Mouse (Mus musculus) cortical plate, adult 2 months (tissue): ENCODE data around the gene Ccdc71l. TPM values are rescaled to one million over a fixed set of nuclear protein-coding genes. Genes with fewer than 3 reads are reported as not detected.

Experiments
- H3K27ac ChIP-seq: fragments of 200-500 bp; 2 replicates; pipeline ENCODE4 v1.5.1; 2012; ENCODE audit warnings: low read length, control low read depth, inconsistent platforms; ENCODE audit not compliant: insufficient read depth
- H3K4me1 ChIP-seq: fragments of 200-500 bp; 2 replicates; pipeline ENCODE4 v1.6.1; 2011; ENCODE audit warnings: low read length; ENCODE audit not compliant: control insufficient read depth, insufficient read depth
- H3K4me3 ChIP-seq: fragments of 200-500 bp; 2 replicates; pipeline ENCODE4 v1.5.1; 2011; ENCODE audit warnings: mild to moderate bottlenecking, low read length, control low read depth; ENCODE audit not compliant: insufficient read depth
- CTCF ChIP-seq: fragments of 200-500 bp; IDR thresholded peaks from 2 replicates; pipeline ENCODE4 v1.5.1; 2011; ENCODE audit warnings: mild to moderate bottlenecking, control low read depth, low read length; ENCODE audit not compliant: insufficient read depth; ENCODE audit errors: extremely low read depth
- POLR2A ChIP-seq: fragments of 200-500 bp; IDR thresholded peaks from 2 replicates; pipeline ENCODE4 v1.6.1; 2011; ENCODE audit warnings: mild to moderate bottlenecking, low read length, control low read depth; ENCODE audit not compliant: insufficient read depth; ENCODE audit errors: extremely low read depth
- polyA plus RNA-seq: library from polyadenylated mRNA; depleted of rRNA; stranded (reverse); fragments of >200 nt; gene quantifications from 2 replicates; pipeline ENCODE4 v1.2.3, GENCODE M21; 2012; rRNA removed

Gene Ccdc71l
- polyA plus RNA-seq = 8.4 and 9.2 TPM in 2 replicates

DNA sequence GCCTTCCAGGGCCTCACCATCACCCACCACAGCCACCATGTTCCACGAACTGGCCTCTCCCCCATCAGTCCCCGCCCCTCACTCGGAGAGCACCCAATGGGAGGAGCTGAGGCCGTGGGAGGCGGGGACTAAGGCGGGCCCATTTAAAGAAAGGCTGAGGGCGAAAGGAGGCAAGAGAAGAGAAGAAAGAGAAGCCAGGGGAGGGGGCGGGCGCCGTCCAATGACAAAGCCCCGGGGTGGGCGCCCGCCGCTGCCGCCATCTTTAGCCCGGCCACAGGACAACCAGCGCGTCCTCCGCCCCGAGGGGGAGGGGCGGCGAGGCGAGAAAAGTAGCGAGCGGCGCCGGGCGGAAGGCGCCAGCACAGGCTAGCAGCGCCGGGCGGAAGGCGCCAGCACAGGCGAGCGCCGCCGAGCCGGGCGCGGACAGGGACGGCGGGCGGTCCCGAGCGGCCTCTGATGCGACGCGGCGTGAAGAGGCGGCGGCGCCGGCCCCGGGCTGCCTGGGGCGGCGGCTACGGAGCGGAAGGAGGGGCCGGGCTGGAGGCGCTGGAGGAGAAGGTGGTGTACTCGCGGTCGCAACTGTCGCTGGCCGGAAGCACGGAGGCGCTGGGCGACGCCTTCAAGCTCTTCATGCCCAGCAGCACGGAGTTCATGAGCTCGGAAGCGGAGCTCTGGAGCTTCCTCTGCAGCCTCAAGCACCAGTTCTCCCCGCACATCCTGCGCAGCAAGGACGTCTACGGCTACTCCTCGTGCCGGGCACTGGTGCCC is at the start of gene Ccdc71l:
Ccdc71l (plus strand) TSS at position 177 of the 768 bp plus-strand sequence.
- peak within 1 kb of the TSS; percentile 97 for H3K4me3 ChIP-seq
- peak within 1 kb of the TSS; percentile 100 for H3K27ac ChIP-seq
- TF ChIP-seq POLR2A (no peak), CTCF (no peak)
- H3K4me1 ChIP-seq = peaks cover 1% of the 10 kb centered on the region; the same call in 1 of the 2 replicates

DNA sequence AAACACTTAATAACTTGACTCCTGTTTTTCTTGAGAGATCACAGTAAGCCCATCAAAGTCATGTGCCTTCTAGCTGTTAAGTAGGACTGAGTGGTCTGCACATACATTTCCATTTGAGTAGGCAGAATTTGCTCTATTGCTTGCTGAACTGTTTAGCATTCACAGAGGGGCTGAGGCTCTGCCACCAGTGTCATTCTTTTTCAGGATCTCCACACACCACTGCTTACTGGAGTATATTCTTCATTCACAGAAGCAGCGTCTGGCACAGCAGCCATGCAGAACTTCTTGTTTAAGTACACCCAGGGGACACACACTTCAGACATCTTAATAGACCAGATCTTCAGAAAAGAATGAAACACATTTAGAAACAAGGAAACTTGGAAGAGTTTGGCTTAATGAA is 39.4 kb upstream of the Ccdc71l start:
- no peak overlapping the region for H3K4me3 ChIP-seq
- no peaks in the 10 kb centered on the region for H3K4me1 ChIP-seq
- no peak for TF ChIP-seq CTCF
- TF ChIP-seq POLR2A = no peak
- H3K27ac ChIP-seq = no peak overlapping the region

DNA sequence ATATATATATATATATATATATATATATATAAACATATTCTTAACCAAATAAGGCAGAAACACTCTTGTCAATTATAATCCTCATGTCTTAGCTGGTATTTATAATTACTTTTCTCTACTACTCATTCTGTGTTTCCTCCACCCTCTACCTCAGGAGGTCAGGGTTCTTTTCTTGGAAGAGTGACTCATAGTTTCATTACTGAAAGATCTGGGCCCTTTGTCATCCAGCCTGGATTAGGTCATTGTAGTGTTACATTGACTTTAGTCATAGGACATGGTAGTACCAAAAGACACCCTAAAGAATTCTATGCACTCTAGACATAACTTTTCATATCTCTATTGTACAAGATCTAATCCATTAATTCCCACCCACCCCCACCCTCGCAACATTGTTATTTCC is 35.0 kb upstream of the Ccdc71l start:
- TF ChIP-seq CTCF (no peak), POLR2A (no peak)
- no peak overlapping the region for H3K27ac ChIP-seq
- H3K4me1 ChIP-seq = no peaks in the 10 kb centered on the region
- no peak overlapping the region for H3K4me3 ChIP-seq

GRCm38 (mm10) chr12:32346121-32346520 is 32.4 kb upstream of the Ccdc71l start:
- no peaks in the 10 kb centered on the region for H3K4me1 ChIP-seq
- H3K4me3 ChIP-seq = no peak overlapping the region
- no peak for TF ChIP-seq POLR2A
- TF ChIP-seq CTCF = no peak
- H3K27ac ChIP-seq = no peak overlapping the region

DNA sequence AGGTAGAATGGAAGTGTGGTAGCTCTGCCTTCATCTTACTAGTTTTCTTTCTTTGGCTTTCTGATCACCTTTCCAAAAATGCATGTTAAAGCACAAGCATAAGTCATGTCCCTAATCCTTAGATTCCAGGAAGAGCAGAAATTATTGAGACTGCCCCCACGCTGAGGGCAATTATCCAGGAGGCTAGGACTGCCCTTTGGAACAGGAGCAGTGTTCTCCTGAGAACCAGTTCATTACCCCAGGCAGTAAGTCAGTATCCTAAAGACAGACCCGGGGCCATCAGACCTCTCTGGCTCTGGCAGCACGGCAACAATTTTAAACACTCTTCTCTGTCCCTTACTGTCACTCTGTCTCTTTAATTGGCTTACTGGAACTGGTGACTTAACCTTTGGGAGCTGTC is 30.0 kb upstream of the Ccdc71l start:
- TF ChIP-seq POLR2A = no peak
- TF ChIP-seq CTCF = no peak
- Histone ChIP-seq H3K4me3 (no peak overlapping the region), H3K27ac (no peak overlapping the region), H3K4me1 (no peaks in the 10 kb centered on the region)

GRCm38 (mm10) chr12:32351874-32352273 is 26.6 kb upstream of the Ccdc71l start:
- H3K4me3 ChIP-seq = no peak overlapping the region
- H3K4me1 ChIP-seq = no peaks in the 10 kb centered on the region
- no peak for TF ChIP-seq CTCF
- no peak for TF ChIP-seq POLR2A
- H3K27ac ChIP-seq = no peak overlapping the region

- TF ChIP-seq CTCF (peak; percentile 21; the same call in 1 of the 2 replicates), POLR2A (0 out of 2 replicates have a peak, but pooled peaks have one; percentile 23)
- Histone ChIP-seq H3K4me3 (peak overlapping the region; percentile 97), H3K27ac (peak overlapping the region; percentile 100), H3K4me1 (peaks cover 1% of the 10 kb centered on the region; the same call in 1 of the 2 replicates)
Measured at GRCm38 (mm10) chr12:32379296-32379725, 807 bp downstream of the Ccdc71l start.

DNA sequence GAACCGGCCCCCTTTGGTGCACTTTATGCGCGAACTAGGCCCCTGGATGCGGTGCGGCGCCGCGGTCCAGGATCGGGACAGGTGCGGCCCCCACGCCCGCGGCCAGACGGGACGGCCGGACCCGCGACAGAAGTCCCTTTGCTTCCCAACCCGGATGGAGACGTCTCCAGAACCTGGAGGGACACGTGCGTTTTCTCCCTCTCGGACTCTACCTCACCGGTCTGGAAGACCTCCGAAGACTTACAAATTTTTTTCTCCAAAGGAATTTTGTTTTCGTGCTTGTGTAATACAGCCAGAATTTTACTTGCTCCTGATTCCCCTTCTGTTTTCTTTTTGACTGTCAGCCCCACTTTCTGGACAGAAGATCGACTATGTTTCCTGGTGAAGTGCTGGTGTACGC is 1.2 kb downstream of the Ccdc71l start:
- TF ChIP-seq CTCF (no peak), POLR2A (no peak)
- Histone ChIP-seq H3K4me1 (peaks cover 1% of the 10 kb centered on the region; the same call in 1 of the 2 replicates), H3K27ac (peak overlapping the region; percentile 100; the same call in 1 of the 2 replicates), H3K4me3 (peak overlapping the region; percentile 97)

GRCm38 (mm10) chr12:32380457-32380856 is 2.0 kb downstream of the Ccdc71l start:
- Histone ChIP-seq H3K4me1 (peaks cover 1% of the 10 kb centered on the region; the same call in 1 of the 2 replicates), H3K27ac (no peak overlapping the region), H3K4me3 (peak overlapping the region; percentile 97; the same call in 1 of the 2 replicates)
- TF ChIP-seq CTCF (no peak), POLR2A (no peak)

DNA sequence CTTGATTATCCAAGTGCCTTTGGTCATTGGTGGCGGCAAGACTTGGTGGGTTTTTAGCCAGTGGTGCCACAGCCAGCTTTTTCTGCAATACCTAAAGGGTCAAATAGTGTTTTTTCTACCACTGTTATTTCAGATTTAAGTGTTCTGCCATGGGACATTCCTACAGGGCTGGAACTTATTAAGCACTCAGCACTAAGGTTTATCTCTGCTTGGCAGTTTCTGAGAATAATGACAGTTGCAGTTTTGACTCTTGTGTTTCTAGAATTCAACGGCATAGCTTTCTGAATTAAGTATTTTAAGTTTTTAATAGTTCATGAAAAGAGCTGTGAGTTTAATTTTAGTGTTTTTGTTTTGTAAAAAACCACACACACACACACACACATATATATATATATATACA is 2.5 kb downstream of the Ccdc71l start:
- peaks cover 1% of the 10 kb centered on the region; the same call in 1 of the 2 replicates for H3K4me1 ChIP-seq
- H3K27ac ChIP-seq = no peak overlapping the region
- TF ChIP-seq CTCF (no peak), POLR2A (no peak)
- peak overlapping the region; percentile 97 for H3K4me3 ChIP-seq
